Mouse (Mus musculus) embryonic stem cell, embryonic (primary cell): ENCODE measurements around the gene Rnf220.

Experiments
- CTCF ChIA-PET, 4 experiments: fragments of 300-600 bp in 2 of 4; fragments of 350-600 bp in 2 of 4; sonication (Branson Sonifier 250); formaldehyde crosslinking; loops; one replicate each; lab custom pipeline; 2022; ENCODE audit warnings: inconsistent platforms in 2 of 4; lab: Charles Lee
- POLR2A ChIA-PET, 4 experiments: fragments of 300-600 bp in 2 of 4; fragments of 350-600 bp in 2 of 4; sonication (Branson Sonifier 250); formaldehyde crosslinking; loops; one replicate each; lab custom pipeline; 2022; ENCODE audit warnings: antibody characterized with exemption in 4 of 4, inconsistent platforms in 1 of 4; lab: Charles Lee

The Rnf220 gene

GRCm38 (mm10) chr4:117379803-117380557 is 116.9 kb downstream of the Rnf220 start:
- ChIA-PET POLR2A (interaction anchor here (0.7 to 38.5 kb wide), 25 partner anchors 9 to 227 kb away, joined by 3 to 823 read pairs (median 4); partner anchors contain the start of gene Eri3 (in 1 of the 4)), CTCF (interaction anchor here (0.6 to 2.3 kb wide), 7 partner anchors 9 to 110 kb away, joined by 3 to 11 read pairs (median 4); no protein-coding TSS in a partner anchor)

- POLR2A ChIA-PET, result interaction anchor here (0.6 to 38.5 kb wide), 58 partner anchors 7 to 600 kb away, joined by 3 to 823 read pairs (median 4); partner anchors contain the start of genes Armh1 (in 1 of the 4), Eri3 (in 1 of the 4) and Tmem53 (in 1 of the 4)
- CTCF ChIA-PET, result interaction anchor here in 3 of 4 experiments (0.6 to 2.6 kb wide), 13 partner anchors 21 to 128 kb away, joined by 3 to 9 read pairs (median 3); no protein-coding TSS in a partner anchor
Measured at GRCm38 (mm10) chr4:117374078-117374540, 122.7 kb downstream of the Rnf220 start.

- ChIA-PET CTCF (interaction anchor here (0.5 to 2.6 kb wide), 23 partner anchors 8 to 275 kb away, joined by 3 to 9 read pairs (median 3); no protein-coding TSS in a partner anchor), POLR2A (interaction anchor here (0.6 to 38.5 kb wide), 64 partner anchors 8 to 806 kb away, joined by 3 to 823 read pairs (median 4); partner anchors contain the start of genes Armh1 (in 1 of the 4), Eri3 (in 1 of the 4) and Tmem53 (in 1 of the 4))
Measured at GRCm38 (mm10) chr4:117373324-117374077, 123.4 kb downstream of the Rnf220 start.

DNA sequence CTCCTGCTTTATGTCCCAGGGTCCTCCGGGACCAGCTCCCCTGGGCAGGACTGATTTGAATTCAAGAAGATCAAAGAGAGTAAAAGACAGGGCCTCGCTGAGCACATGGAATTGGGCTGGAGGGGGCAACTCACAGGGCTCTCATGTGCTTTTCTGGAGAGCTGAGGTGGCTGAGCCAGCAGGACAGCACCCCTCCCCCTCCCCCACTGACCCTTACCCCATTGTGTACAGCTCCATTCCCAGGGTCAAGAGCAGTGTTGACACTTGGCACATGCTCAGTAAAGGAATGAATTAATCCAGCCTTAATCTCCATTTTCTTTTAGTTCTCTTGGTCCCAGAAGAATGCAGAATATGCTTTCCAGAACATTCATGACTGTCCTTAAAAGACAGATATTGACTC is 125.0 kb downstream of the Rnf220 start:
- CTCF ChIA-PET, result interaction anchor here in 1 of 4 experiments (1.4 to 1.5 kb wide), 2 partner anchors 12 to 48 kb away, joined by 5 to 9 read pairs; no protein-coding TSS in a partner anchor
- POLR2A ChIA-PET, result interaction anchor here in 2 of 4 experiments (0.5 to 38.5 kb wide), 15 partner anchors 10 to 201 kb away, joined by 3 to 823 read pairs (median 6); no protein-coding TSS in a partner anchor

DNA sequence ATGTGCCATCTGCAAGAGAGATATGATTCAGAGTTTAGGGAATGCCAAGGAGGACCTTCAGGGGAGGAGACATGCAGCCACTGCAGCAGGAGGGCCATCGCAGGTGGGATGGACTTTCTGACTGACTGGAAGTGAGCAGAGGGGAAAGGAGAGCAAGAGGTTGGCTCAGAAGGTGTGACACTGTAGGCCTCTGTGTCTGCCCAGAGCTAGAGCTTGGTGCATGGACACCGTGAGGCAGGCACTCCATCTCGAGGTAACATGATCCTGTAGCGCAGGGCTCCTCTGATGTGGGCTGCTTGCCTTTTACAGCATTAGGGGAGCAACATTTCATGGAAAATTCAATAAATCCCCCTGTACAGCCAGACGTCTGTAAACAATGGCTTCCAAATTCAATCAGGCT is 126.5 kb downstream of the Rnf220 start:
- ChIA-PET POLR2A (interaction anchor here (0.6 to 38.5 kb wide), 21 partner anchors 8 to 848 kb away, joined by 3 to 823 read pairs (median 4); partner anchors contain the start of genes Armh1 (in 1 of the 4) and Tmem53 (in 1 of the 4)), CTCF (interaction anchor here in 1 of 4 experiments (0.6 to 1.0 kb wide), 2 partner anchors 27 to 46 kb away, joined by 3 read pairs; no protein-coding TSS in a partner anchor)

GRCm38 (mm10) chr4:117369571-117369970 is 127.3 kb downstream of the Rnf220 start:
- ChIA-PET POLR2A (interaction anchor here (0.8 to 38.5 kb wide), 23 partner anchors 8 to 175 kb away, joined by 3 to 823 read pairs (median 5); no protein-coding TSS in a partner anchor), CTCF (interaction anchor here in 2 of 4 experiments (0.5 to 0.8 kb wide), 3 partner anchors 15 to 133 kb away, joined by 3 to 4 read pairs (median 3); no protein-coding TSS in a partner anchor)

- CTCF ChIA-PET, result interaction anchor here in 1 of 4 experiments (1.2 kb wide), 1 partner anchor 22 kb away, joined by 4 read pairs; no protein-coding TSS in a partner anchor
- POLR2A ChIA-PET, result interaction anchor here (0.8 to 38.5 kb wide), 16 partner anchors 8 to 182 kb away, joined by 3 to 823 read pairs (median 4); partner anchors contain the start of gene Eri3 (in 1 of the 4)
Measured at GRCm38 (mm10) chr4:117367365-117367764, 129.5 kb downstream of the Rnf220 start.

DNA sequence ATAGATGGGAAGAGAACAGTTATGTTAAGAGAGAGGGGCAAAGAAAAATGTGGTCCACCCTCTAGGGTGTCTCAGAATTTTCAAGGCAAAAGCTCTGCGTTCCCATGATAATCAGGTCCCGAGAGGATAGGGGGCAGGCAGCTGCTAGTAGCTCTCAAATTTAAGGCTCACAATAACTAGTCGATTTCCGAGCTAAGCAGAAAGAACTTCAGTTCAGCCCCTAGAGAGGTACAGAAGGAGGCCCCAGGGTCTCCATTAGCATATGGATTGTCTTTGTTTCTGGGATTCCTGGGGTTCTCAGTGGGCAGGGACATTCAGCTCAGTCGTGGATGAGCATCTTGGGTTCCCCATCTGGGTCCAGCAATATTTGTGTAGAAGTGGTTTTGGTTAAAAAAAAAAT is 134.8 kb downstream of the Rnf220 start:
- POLR2A ChIA-PET, result interaction anchor here (0.6 to 38.5 kb wide), 22 partner anchors 6 to 86 kb away, joined by 3 to 823 read pairs (median 4); no protein-coding TSS in a partner anchor
- CTCF ChIA-PET, result interaction anchor here in 3 of 4 experiments (0.5 to 1.7 kb wide), 5 partner anchors 10 to 120 kb away, joined by 3 to 8 read pairs (median 4); no protein-coding TSS in a partner anchor

GRCm38 (mm10) chr4:117361558-117361873 is 135.3 kb downstream of the Rnf220 start:
- ChIA-PET CTCF (interaction anchor here in 3 of 4 experiments (0.5 to 1.0 kb wide), 4 partner anchors 15 to 51 kb away, joined by 3 to 5 read pairs (median 4); no protein-coding TSS in a partner anchor), POLR2A (interaction anchor here (0.6 to 38.5 kb wide), 22 partner anchors 6 to 148 kb away, joined by 3 to 823 read pairs (median 5); no protein-coding TSS in a partner anchor)

DNA sequence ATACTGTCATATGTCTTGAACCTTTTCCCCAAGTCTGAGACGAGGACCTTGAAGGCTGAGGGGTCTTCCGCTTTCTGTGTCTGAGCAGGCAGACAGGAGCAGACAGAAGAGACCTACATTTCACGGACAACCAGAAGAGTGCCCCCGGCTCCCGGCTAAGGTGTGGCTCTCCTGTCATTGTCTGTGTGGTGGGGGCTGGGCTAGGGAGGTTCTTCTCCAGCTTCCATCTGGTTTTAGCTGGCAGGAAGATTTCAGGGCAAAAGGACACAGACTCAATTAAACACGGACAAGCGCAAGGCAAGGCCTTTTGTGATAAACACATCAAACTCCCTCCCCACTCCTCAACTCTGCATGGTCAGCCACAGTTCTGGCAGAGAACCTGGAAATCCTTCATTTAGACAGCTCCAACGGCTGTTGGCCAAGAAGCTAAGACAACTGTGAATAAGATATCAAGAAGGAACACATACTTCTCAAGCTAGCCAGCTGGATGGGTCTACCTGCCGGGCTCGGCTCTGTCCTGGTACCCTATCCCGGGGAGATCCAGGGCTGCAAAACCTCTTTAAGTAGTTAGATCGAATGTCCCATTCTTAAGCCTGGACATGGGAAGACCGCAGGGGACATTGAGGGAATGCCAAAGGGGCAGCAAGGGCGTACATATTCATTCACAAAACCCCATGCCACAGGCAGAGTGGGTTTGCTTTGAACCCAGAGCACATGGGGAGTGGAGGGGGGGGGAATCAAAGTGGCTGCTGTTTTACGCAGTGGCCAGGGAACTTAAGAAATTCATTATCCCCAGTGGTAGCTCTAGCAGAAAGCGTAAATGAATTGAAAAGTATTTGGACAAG is 135.9 kb downstream of the Rnf220 start:
- ChIA-PET CTCF (interaction anchor here in 2 of 4 experiments (0.6 to 1.6 kb wide), 5 partner anchors 12 to 91 kb away, joined by 3 to 9 read pairs (median 5); no protein-coding TSS in a partner anchor), POLR2A (interaction anchor here (0.5 to 38.5 kb wide), 25 partner anchors 7 to 189 kb away, joined by 3 to 823 read pairs (median 5); partner anchors contain the start of gene Eri3 (in 1 of the 4))

- CTCF ChIA-PET, result interaction anchor here in 2 of 4 experiments (1.0 to 1.6 kb wide), 5 partner anchors 13 to 90 kb away, joined by 3 to 9 read pairs (median 5); no protein-coding TSS in a partner anchor
- POLR2A ChIA-PET, result interaction anchor here (0.5 to 38.5 kb wide), 23 partner anchors 8 to 308 kb away, joined by 3 to 823 read pairs (median 4); partner anchors contain the start of gene Eri3 (in 1 of the 4)
Measured at GRCm38 (mm10) chr4:117359803-117360382, 137.0 kb downstream of the Rnf220 start.

GRCm38 (mm10) chr4:117357917-117358316 is 138.9 kb downstream of the Rnf220 start:
- POLR2A ChIA-PET, result interaction anchor here (0.6 to 38.5 kb wide), 13 partner anchors 8 to 324 kb away, joined by 3 to 823 read pairs (median 4); partner anchors contain the start of genes Dmap1 (in 1 of the 4) and Eri3 (in 1 of the 4)
- CTCF ChIA-PET, result interaction anchor here in 3 of 4 experiments (0.6 to 2.2 kb wide), 6 partner anchors 11 to 38 kb away, joined by 3 to 7 read pairs (median 3); no protein-coding TSS in a partner anchor

DNA sequence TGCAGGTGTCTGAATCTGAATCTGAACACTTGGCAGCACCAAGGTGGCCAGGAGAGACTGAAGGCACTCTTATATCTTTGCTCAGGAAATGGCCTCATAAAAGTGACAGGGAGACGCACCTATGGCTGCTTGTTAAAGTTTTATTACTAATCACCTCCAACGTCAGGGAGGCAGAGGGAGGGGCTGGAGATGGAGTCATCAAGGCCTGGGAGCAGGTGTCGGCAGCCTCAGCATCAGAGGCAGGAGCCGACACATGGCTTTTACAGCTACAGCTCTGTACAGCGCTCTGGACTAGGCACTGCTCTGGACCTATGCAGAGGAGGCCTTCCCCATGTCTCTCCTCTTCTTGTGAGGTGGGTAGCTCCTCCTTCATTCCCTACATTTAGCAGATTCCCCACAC is 139.7 kb downstream of the Rnf220 start:
- ChIA-PET CTCF (interaction anchor here in 2 of 4 experiments (1.2 to 2.2 kb wide), 3 partner anchors 11 to 32 kb away, joined by 3 to 7 read pairs (median 7); no protein-coding TSS in a partner anchor), POLR2A (interaction anchor here in 3 of 4 experiments (0.9 to 38.5 kb wide), 10 partner anchors 7 to 167 kb away, joined by 3 to 823 read pairs (median 4); no protein-coding TSS in a partner anchor)

- ChIA-PET POLR2A (interaction anchor here (0.5 to 38.5 kb wide), 15 partner anchors 6 to 126 kb away, joined by 3 to 823 read pairs (median 3); no protein-coding TSS in a partner anchor), CTCF (interaction anchor here in 2 of 4 experiments (0.5 to 2.2 kb wide), 4 partner anchors 10 to 137 kb away, joined by 3 to 7 read pairs (median 6); no protein-coding TSS in a partner anchor)
Measured at GRCm38 (mm10) chr4:117356223-117356622, 140.6 kb downstream of the Rnf220 start.

GRCm38 (mm10) chr4:117354651-117355050 is 142.2 kb downstream of the Rnf220 start:
- ChIA-PET POLR2A (interaction anchor here in 3 of 4 experiments (0.6 to 38.5 kb wide), 13 partner anchors 5 to 322 kb away, joined by 3 to 823 read pairs (median 4); no protein-coding TSS in a partner anchor), CTCF (interaction anchor here in 3 of 4 experiments (0.7 to 1.7 kb wide), 4 partner anchors 9 to 106 kb away, joined by 3 to 9 read pairs (median 4); no protein-coding TSS in a partner anchor)
